Mouse (Mus musculus) gastrocnemius, postnatal 25 days (tissue): ENCODE results near the gene Alpl. TPM values are rescaled to one million over a fixed set of nuclear protein-coding genes. Genes with fewer than 3 reads are reported as not detected.

Source experiments
- DNase-seq: peaks from one replicate; pipeline ENCODE4 v3.0.0; 2022
- total RNA-seq, 2 experiments: library from RNA; stranded (reverse); gene quantifications; 1 replicate in 1 of 2; 2 replicates in 1 of 2; pipeline ENCODE4 v1.2.3; 2021

The Alpl gene
- total RNA-seq, 2 experiments from 2014 or later, result 13.1 to 14.4 TPM

DNA sequence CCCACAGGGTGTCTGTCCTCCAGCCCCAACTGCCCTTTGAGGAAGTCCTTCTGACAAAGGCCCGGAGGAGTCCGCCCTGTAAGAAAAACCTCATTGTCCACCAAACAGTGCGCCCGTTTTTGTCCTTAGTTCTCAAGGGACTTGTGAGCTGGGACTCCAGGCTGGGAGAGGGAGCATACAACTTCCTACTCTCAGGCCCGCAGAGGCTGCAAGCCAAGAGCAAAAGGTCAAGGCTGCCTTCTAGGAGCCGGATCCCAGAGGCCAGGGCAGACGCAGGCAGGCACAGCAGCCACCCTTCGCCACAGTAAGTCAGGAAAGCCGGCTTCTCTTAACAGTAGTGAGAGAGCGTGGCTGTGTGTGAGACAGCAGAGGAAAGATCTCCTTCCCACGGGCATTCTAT, 4.1 kb upstream of the Alpl start:
- no peak for DNase-seq

DNA sequence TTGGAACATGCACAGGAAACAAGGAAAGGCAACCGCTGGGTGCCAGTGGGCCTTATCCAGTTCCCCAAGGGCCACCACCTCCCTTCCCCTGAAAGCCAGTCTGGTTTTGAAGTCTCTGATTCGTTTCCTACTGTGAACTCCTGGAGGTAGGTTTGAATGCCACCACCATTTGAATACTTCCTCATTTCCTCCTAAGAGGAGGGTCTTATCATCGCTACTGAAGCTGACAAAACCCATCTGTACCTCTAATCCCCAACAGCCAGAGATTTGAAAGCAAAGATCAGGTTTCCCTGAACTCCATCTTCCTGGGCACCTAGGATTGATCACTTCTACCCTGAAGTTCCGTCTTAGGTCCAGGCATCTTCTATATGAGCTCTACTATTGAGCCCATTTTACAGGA, 854 bp upstream of the Alpl start:
- no peak for DNase-seq

DNA sequence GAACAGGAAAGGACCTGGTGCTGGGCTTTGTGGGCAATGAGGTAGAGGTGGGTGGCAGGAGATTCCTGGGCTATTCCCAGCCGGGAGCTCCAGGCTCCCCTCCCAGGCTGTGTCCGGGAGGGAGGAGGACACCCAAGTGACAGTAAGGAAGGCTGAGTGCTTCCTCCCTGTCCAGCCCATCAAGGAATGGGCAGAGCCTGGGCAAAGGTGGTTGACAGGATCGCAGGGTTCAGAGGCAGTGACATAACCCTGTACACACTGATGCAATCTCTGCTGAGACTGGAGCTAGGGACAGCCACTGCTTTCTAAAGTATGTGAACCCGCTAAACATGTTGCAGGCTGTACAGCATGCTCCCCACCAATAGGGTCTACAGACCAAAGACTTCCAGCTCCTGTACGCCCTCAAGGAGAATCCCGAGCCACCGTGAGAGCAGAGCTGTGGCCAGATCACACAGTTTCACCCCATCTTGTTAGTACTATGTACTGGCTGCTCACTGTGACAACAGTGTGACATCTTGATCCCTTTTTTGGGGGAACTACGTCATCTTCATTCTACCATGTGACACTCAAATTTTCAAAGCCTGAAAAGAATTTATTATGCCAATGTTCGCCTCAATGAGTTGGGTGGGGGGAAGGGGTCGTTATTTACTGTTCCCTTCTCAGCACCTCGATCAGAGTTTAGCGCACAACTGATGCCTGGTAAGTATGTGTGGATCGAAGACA, 1.8 kb downstream of the Alpl start:
- DNase-seq, result no peak

DNA sequence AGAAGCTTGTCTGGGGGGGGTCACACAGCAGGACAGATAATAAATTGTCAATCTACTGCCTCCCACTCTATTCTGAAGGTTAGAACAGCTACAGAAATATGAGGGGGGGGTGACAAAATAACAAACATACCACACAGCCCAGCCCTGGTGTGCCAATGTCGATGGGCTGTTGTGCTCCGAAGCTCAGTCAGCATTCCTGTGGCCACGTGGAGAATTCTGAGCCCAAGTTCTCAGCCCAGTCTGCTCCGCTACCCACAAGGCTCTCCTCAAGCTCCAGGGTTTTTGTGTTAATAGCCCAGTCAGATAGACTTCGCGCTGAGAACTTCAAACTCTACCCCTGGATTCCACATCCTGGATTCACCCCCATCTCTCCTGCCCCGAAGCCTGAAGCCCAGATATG, 2.6 kb downstream of the Alpl start:
- no peak for DNase-seq

DNA sequence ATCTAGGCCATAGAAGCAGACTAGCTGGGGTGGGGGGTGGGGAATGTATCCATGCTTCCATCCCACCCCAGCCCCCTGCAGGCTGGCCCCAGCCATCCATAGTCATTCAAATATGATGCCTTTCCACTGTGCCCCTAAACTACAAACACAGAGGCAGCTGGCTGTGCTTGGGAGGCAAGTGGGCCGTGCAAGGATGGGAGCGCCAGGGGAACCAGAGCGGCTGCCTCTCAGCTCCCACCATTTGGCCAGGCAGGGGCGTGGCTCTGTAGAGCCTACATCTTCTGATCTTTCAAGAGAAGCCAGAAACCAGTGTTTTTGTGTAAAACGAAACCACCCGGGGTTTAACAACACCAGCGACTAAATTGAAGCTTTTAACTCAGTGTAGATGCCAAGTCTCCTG, 4.7 kb downstream of the Alpl start:
- DNase-seq, result no peak

DNA sequence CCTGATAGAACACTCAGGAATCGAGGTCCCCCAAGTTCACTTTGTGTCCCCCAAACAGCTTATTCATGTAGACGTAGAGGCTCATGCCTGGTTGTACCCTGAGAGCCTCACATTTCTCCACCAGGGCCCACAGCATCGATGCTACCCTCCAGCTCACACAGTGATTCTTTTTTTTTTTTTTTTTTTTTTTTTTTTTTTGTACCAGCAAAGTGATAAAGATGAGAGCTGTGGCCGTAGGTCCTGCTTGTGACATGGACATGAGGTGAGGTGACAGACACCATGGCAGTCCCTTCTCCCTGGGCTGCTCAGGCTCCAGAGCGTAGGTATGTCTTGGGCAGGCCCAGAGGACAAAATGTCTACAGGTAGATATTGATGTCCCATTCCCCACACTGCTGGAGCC, 5.2 kb downstream of the Alpl start:
- no peak for DNase-seq

- no peak for DNase-seq
Observed at GRCm38 (mm10) chr4:137788511-137789049, 7.6 kb downstream of the Alpl start.

GRCm38 (mm10) chr4:137787589-137788289, 8.4 kb downstream of the Alpl start:
- DNase-seq, result no peak

- no peak for DNase-seq
Observed at GRCm38 (mm10) chr4:137786488-137786887, 9.7 kb downstream of the Alpl start.

GRCm38 (mm10) chr4:137785270-137785669, 10.9 kb downstream of the Alpl start:
- DNase-seq, result no peak

GRCm38 (mm10) chr4:137784741-137785140, 11.4 kb downstream of the Alpl start:
- no peak for DNase-seq

DNA sequence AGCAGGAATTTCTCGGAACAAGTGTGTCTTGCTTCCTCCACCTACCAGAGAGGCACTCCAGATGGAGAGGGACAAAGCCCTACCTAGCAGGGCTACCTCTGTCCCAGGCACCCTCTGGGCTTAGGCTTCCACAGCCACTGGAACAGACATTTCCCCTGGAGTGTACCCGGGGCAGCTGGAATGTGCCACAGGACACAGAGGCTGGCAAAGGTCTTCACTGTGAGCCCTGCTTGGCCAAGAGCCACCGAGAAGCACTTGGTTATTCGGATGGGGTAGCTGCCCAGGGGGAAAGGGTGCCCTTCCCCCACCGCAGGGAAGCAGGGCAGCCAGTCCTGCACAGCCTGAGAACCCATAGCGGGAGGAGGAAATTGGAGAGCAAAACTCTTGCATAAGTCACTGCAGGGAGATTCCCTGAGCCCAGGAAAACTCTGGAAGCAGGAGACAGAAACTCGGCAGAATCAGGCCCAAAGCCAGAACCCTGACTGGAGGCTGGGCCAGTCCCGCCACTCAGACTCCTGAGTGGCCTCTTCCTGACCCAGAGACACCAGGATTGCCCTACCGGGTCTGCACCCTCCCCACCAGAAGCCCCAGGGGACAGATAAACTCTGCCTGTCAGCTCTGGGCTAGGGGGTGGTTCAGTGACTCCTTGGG, 12.5 kb downstream of the Alpl start:
- peak; percentile 75 for DNase-seq

DNA sequence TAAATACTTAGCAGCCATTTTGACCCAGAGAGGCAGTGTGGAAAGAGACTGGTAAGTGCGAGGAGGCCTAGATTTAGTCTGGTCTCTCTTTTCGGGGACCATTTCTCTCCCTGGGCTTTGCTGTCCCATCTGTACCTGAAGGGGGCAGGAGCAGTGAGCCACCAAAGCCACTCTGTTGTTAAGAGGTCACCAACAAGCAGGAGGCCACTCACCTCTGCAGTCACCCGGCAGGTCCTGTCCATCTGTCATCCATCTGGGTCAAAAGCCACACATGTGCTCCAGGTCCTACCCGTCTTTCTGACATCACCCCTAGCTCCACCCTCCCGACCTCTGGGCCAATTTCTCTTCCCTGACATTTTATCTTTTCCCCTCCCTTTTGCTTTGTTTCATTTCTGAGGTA, 14.2 kb downstream of the Alpl start:
- no peak for DNase-seq

DNA sequence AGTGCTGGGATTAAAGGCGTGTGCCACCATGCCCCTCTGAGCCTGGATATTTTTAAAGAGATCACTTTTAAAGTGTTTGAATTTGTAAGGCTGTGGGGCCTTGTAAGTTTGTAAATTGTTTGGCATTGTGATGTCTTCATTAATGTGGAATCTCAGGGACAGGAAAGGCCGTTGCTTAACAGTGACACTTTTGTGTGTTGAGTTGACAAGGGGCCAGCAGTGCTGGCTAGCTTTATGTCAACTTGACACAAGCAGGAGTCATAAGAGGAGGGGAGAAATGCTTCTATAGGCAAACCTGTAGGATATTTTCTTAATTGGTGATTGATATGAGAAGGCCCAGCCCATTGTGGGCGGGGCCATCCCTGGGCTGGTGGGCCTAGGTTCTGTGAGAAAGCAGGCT, 15.2 kb downstream of the Alpl start:
- DNase-seq, result no peak

DNA sequence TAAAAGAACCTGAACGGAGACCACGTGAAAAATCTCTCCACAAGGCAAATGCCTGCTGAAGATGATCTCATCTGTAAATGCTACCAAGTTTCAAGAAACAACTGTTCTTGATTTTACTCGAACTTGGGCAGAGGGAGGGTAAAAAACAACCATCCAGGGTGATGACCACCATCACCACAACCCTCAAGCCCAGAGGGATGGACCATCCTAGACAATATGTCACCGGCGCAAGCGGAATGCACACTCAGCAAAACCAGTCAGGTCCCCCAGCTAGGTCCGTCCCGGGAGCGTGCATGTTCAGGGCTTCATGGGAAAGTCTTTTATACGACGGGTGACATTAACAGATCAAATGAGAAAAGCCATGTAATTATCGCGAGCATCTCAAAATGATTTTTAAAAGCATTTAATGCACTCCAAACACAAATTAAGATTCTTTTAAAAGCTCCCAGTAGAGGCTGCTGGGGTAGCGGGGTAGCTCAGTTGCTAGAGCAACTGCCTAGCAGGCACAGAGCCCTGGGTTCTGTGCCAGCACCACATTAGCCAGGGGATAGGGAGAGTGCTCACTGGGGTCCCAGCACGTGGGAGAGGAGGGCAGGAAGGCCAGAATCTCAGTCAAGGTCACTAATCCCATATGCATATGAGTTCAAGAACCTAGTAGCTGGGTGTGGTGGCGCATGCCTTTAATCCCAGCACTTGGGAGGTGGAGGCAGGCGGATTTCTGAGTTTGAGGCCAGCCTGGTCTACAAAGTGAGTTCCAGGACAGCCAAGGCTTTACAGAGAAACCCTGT, 17.6 kb downstream of the Alpl start:
- no peak for DNase-seq

GRCm38 (mm10) chr4:137777866-137778265, 18.3 kb downstream of the Alpl start:
- DNase-seq, result no peak

DNA sequence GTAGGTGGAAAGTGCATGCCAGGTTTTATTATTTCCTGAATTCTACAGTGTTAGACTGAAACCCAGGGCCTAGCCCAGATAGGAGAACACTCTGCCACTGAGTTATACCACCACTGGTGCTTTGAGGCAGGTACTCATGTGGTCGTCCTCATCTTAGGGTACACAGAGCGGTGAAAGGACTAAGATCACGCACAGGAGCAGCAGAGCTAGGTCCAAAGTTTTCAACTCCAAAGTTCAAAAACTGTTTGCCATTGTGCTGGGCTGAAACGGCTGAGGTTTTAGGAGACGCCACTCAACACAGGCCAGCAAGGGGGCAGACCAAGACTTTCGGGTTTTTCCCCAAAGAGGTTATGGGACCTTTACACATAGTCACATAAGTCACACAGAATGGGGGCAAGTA, 21.7 kb downstream of the Alpl start:
- DNase-seq, result no peak

- no peak for DNase-seq
Observed at GRCm38 (mm10) chr4:137774013-137774412, 22.2 kb downstream of the Alpl start.

DNA sequence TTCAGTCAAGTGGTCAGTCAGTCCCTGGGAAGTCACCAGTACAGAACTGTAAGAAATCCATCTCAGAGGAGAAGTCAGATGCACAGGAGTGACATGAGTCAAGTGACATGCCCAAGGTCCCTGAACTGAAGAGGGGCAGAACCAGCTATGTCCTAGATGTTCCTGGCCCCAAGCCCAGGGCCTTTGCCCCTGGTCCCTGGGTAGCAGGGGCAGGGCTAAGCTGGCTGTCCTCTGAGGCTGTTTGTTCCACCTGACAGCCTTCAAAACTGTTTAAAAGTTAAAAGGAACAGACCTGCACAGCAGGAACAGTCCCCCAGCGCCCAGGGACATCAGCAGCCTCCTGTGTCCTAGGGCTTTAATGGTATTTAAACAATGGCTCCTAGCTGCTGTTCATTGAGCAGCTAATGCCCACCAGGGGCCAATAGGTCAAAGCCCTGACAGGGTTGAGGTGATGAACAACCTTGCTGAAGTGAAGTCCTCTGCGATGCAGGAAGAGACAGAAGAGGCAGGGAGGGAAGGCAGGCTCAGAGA, 22.8 kb downstream of the Alpl start:
- no peak for DNase-seq

GRCm38 (mm10) chr4:137772438-137773056, 23.6 kb downstream of the Alpl start:
- DNase-seq, result no peak

- no peak for DNase-seq
Observed at GRCm38 (mm10) chr4:137771749-137772148, 24.4 kb downstream of the Alpl start.
